Mouse (Mus musculus) liver, postnatal 0 days (tissue): Measurements from ENCODE around the gene Ociad1.

ENCODE experiments used
- CTCF ChIP-seq: sonication (generic); IDR thresholded peaks from 2 replicates; pipeline ENCODE4 v1.5.1; 2016; ENCODE audit warnings: antibody characterized with exemption, low read depth
- EP300 ChIP-seq: IDR thresholded peaks from 2 replicates; pipeline ENCODE4 v1.6.1; 2016; ENCODE audit warnings: antibody characterized with exemption, low read depth, mild to moderate bottlenecking

DNA sequence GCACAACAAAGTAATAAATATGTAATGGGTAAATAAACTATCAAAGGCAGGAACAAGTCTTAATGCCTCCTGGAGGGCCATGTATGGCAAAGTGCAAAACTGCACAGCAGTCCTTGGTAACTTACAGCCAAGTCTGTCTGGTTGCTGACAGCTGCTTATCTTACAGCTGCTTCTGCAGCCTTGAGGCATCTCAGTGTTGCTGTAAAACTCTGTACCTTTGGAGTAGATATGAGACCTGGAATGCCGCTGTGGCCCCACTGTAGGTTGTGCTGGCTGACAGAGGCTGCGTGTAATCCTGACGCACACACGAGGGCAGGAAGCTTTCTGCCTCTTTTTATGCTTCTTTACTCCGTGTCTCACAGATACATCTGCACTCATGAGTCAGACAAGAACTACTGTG, 18.9 kb downstream of the Ociad1 start:
- TF ChIP-seq CTCF (0 out of 2 replicates have a peak, but pooled peaks have one; percentile 9), EP300 (peak; percentile 92)
